Mouse (Mus musculus): ENCODE results near the gene Sergef.
A peak's percentile ranks its signal among the peaks of the same experiment; 100 is the strongest.

Gene Sergef

DNA sequence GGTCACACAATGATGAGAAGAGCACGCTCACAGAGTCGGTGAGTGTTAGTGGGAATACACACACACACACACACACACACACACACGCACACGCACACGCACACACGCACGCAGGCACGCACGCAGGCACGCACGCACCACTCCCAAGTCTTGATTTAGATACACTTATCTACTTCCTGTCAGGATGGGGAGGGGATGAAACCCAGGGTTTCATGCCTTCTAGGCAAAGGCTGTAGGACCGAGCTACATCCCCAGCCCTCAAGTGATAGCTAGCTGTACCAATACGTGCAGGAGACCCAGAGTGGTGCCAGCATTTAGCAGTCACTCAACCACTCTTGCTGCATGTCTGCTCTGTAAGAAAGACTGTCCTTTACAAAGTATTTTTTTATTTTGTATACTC lies 137.0 kb downstream of the Sergef start:
- DNase-seq (ENCODE audit: low read depth, low spot score): no peak

DNA sequence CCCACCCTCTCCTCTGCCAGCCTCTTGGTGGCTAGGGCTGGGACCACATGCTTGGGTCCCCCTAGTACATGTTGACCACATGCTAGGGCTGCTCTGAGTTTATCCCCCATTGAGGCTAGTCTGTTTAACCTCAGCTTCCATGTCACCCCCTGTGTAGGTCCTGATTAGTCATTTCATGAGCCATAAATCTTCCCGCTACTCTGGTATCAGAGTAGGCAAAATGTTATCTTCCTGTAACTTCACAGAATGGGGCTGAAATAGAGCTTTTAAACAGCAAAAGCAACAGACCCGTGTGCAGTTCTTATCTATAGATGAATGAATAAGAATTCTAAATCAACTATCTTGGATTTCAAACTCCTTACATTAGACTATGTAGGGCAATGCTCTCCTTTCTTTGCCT lies 138.1 kb downstream of the Sergef start:
- no peak for DNase-seq (ENCODE audit: low read depth, low spot score)

DNA sequence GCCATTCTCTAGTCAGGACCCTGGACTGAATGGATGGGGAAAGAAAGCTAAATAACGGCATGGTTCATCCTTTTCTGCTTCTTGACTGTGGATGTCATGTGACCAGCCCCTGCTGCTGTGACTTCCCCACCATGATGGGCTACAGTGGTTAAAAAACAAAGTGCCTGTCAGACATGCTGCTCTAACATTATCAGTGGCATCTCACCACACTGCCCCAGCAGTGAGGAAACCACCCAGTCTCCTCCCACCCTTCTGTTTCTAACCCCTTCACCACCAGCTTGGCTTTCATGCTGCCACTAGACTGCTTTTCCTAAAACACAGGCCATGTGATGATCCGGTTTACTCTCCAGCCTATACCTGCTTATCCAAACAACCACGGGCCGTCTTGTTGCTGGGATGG lies 140.0 kb downstream of the Sergef start:
- no peak for DNase-seq (ENCODE audit: low read depth, low spot score)

DNA sequence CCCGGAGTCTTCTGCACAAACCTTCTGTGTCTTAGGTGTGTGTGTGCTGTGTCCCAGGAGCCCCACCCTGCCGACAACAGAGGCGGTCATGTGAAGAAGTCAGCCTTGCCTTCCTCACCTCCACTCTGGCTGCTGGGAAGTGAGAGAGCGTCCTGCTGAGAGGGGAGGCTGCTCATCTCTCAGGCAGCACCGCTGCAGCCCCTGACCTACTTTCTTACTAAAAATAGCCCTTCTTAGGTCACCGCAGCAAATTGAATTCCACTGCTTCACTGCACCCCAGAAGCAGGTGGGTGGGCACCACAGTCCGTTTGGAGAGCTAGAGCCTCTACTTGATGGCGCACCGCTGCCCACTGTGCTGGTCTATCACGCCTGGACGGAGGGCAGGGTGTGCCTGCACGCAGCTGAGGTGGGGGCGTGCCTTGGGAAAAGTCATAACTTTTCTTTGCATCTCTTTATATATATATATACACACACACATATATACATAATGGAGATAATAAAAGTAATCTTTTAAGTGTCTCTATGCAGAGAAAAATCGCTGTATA lies 147.4 kb downstream of the Sergef start:
- peak; percentile 13 for DNase-seq (ENCODE audit: low read depth, low spot score)

DNA sequence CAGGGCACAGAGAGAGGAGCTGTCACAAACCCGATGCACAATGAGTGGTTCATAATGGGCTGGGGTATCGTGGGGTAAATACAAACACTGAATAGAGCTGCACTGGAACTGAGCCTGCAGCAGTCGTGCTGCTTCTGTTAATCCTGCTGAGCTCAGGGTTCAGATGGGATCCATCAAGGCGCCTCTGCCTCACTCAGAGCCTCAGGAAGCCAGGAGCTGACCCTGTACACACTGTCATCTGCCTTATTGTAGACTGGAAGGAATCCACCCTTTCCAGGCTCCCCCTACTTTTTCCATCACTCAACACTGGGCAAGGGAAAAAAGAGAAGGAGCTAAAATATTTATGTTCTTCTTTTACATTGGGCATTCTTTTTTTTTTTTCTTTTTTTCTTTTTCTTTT lies 152.3 kb downstream of the Sergef start:
- no peak for DNase-seq (ENCODE audit: low read depth, low spot score)

DNA sequence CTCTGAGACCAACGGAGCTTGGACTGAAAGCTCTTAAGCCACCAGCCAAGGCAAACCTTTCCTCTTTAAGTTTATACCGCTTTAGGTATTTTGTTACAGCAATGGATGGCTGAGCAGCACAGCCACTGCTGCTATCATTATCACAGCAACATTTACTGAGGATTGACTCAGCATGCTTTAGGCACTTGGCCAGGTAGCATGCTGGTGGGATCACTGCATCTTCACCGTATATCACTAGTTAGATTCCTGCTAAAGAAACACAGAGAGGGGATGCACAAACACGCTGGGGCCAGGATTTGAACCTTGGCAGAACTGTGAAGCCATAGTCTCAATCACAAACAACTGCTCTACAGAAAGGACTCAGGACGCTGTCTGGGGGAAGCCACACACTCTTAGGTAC lies 152.8 kb downstream of the Sergef start:
- no peak for DNase-seq (ENCODE audit: low read depth, low spot score)

DNA sequence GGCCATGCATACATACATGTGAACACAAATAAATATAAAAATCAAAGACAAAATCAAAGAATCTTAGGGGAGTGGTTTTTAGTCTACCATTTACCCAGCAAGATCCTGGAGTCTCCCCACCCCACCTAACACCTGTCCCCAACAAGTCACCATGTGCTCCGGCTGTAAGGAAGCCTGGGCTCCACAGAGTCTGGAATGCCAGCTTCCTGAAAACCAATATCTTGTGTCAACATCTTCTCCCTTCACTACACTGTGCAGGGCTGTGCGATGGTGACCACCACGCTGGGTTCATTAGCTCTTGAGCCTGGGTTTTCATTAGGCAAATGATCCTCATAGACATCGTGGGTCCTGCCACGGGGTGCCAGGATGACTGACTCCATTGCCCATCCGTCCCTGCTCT lies 155.4 kb downstream of the Sergef start:
- DNase-seq (ENCODE audit: low read depth, low spot score): no peak

DNA sequence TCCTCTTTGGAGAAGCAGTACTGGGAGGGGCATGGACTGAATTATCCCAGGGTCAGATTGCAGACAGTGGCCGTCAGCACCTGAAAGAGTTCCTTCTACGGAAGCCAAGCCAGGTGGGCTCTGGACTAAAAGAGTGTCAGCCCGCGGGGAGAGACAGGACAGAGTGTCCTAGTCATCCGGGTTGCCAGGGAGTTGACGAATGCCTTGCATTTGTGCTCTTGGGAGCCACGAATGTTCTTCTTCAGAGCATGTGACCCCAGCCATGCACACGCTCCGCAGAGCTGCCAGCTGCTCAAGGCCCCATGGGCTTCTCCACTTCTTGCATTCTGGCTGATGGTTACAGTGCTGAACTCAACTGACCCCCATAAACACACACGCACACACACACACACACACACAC lies 156.6 kb downstream of the Sergef start:
- DNase-seq (ENCODE audit: low read depth, low spot score): no peak

DNA sequence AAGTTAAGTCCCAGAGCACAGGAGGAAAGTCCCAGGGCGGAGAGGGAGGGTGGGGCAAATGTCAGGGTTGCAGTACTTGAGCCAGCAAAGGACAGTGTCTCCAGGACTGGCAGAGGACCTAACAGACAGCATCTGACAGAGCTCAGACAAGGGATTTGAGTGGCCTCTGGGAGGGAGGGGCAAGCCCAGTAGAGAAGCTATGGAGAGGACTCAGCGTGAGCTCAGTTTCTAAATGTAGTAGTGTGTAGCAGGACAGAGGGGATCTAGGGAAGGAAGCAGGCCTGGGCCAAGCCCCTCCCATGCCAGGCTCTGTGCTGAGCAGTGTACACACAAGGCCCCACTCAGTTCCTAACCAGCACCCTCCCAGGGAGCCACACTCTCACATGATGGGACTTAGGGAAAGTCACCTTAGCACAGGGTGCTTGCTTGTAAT lies 157.5 kb downstream of the Sergef start:
- DNase-seq (ENCODE audit: low read depth, low spot score): no peak

DNA sequence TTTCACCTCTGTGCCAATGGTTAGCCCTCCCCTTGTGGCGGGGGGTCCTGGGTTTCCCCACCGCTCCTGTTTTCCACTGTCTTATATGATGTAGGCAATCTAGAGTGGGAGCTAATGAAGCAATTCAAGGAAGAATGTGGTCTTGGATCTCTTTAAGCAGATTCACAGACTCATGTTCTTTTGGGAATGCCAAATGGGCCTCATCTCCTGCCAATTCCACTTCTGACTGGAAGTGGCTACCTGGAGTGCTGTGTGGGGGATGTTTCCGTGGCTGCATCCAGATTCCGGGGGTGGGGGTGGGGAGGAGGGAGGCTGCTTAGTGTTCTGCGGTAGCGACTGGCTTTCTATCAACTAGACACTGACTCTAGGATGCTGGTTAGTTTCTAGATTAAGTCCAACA lies 159.8 kb downstream of the Sergef start:
- no peak for DNase-seq (ENCODE audit: low read depth, low spot score)

DNA sequence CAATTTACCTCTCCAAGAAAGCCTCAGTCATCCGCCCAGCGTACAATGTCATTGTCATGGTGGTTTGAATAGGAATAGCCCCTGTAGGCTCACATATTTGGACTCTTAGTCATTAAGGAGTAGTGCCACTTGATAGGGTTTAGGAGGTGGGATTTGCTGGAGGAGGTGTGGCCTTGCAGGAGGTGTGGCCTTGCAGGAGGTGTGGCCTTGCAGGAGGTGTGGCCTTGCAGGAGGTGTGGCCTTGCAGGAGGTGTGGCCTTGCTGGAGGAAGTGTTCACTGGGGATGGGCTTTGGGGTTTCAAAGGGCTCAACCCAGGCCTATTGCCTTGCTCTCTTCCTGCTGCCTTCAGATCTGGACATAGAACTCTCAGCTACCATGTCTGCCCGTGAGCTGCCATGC lies 162.2 kb downstream of the Sergef start:
- no peak for DNase-seq (ENCODE audit: low read depth, low spot score)

DNA sequence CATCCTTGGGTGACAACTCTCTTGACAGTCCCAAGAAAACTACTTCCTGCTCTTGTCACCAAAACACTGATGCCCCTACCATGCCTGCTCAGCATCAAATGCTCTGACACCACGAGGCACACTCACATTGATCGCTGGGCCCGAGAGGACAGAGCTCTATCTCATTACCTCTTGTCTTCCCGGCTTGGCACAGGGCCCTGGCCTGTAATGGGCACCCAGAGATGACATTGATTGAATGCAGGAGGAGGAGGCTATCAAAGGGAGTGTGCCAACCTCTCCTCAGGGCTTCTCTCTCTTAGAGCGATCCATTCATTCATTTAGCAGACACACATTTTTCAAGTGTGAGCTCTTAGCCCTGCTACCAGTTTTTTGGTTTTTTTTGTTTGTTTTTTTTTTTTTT lies 164.1 kb downstream of the Sergef start:
- DNase-seq (ENCODE audit: low read depth, low spot score): no peak

DNA sequence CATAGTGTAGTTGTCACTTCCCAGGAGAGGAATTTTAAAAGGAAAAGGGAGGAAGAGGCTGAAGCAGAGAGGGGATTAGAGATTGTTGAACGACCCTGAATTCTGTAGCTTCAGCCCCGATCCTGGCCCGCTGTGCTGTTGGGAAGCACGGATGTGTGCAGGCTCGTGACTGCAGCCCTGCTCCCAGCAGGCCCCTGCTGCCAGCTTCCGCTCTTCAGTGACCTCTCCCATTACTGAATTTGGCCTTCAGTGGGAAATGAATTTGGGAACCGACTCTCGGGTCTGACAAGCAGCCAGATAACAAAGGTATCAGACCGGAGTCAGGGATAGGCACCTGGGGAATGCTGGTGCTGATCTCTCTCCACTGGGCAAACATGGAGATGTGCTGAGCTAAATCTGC lies 166.5 kb downstream of the Sergef start:
- no peak for DNase-seq (ENCODE audit: low read depth, low spot score)

DNA sequence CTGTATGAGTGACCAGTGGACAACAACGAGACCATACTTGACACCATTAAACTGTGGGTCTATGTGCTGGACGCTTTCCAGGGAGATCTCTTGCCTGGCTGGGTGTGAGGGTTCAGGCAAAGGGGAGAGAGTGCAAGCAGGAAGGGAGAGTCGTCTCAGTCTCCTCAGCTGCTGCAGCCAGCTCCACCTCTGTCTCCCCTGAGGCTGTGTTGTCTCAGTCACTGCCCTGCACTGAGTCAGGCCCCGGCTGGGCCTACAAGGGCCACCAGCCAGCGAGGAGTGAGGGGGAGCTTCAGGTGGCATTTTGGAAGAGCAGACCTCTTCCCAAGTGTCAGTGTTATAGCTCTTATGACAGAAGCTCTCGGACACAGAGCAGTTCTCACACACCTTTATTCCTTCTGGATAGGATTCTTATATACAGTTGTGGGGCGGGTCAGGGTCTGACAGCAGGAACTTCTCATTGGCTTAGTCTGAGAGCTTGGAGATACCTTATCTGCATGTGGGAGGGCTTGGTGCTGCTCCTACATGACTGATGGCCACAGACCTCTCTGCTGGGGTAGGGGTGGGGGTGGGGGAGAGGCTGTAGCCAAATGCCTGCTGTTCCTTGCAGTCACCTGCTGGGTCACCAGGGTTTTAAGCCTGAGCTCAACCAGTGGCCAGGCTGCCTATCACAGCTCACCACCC lies 168.4 kb downstream of the Sergef start:
- DNase-seq (ENCODE audit: low read depth, low spot score): no peak

DNA sequence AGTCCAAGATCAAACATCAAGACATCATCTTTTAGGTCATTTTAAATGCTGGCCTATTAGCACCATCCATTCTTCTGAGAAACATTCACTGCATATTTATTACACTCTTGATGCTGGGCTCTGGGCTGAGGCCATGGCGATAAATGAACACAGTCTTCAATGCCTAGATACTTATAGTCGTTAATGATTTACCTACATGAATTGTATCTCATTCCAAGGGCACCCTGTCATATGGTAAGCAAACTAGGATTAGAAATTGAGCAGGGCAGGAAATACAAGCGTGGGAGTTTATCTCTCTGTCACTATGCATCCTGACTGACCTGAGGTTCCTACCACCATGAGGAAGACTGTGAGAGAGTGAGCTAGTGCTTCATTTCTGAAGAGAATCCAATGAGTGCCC lies 170.1 kb downstream of the Sergef start:
- no peak for DNase-seq (ENCODE audit: low read depth, low spot score)

DNA sequence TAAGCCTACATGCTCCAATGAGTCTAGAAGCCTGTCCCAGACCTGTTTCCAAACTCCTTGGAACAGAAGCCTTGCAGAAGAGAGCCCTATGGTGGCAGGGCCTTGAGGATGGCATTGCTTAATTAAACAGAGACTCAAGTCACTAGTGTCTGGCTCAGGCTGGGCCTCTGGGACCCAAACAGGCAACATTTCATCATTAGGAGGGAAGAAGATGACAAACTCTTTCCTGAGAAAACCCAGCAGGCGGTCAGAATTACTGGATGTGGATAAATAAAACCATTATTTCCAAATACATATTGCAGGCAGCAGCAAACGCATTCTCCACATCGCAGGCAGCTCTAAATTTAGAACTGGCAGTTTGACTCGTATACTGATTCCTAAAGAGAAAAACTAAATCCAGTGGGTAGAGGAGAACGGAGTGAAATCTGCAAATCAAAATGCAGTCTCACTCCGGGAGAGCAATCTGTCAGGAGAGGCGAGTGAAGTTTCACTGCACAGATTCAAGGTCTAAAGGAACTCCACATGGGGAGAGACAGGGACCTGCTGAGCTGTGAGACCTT lies 173.1 kb downstream of the Sergef start:
- DNase-seq (ENCODE audit: low read depth, low spot score): no peak

DNA sequence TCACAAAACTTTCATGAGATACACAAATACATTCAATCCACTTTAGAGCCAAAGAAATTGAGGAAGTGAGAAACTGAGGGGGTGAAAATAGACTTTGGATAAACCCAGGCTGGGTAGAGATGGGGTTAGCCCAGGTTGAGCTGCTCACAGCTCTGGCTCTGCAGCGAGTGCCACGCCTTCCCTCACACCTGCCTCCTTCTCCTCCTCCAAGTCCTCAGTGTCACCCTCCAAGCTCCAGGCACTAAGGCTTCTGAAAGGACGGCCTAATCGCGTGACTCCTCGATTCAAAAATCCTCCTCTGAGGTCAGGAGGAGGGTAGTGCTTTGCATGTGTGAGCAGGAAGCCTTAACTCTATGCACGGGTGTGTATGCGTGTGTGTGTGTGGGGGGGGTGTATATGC lies 176.5 kb downstream of the Sergef start:
- no peak for DNase-seq (ENCODE audit: low read depth, low spot score)

DNA sequence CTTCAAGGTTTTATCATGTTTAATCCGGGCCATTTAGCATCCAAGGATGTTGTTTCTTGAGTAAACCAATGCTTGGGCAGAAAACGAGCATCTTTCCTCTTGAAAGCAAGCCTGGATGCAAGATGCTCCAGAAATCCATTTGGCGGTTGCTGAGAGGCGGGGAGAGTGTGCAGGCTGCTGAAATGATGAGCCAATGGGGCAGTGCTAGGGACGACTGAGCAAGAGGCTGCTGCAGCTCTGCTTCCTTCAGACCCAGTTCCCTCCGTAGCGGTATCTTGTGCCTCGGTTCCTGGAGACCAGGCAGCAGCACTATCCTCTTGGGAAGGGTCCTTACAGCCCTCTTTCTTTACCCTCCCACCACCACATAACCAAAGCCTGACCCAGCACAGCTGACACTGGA lies 177.3 kb downstream of the Sergef start:
- no peak for DNase-seq (ENCODE audit: low read depth, low spot score)

DNA sequence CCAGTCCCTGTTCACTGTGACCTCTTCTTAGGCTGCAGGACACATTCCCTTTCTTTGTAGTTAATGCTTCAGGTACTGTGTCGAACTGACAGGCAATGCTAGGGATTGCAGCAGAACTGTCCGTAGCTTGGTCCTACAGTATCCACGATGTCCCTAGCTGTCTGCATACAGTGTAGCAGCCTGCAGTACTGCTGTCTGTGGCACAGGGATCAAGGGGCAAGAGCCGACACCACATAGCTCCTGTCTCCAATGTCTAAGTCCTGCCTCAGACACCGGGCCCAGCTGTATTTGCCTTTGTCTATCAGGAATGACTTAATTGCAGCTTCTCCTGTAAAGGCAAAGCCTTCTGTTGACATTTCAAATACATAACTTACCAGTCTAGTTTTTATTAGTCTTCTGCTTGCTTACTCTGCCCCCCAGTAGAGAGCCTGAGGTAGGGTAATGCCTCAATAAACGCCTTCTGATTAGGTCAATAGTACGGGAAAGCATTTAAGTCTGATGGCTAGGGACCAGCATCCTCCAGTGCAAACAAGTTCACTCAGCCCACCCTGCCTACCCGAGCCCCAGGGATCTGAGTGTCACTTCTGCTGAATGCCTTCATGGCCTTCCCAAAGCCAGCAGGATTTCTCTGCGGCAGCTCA lies 179.9 kb downstream of the Sergef start:
- DNase-seq (ENCODE audit: low read depth, low spot score): no peak

DNA sequence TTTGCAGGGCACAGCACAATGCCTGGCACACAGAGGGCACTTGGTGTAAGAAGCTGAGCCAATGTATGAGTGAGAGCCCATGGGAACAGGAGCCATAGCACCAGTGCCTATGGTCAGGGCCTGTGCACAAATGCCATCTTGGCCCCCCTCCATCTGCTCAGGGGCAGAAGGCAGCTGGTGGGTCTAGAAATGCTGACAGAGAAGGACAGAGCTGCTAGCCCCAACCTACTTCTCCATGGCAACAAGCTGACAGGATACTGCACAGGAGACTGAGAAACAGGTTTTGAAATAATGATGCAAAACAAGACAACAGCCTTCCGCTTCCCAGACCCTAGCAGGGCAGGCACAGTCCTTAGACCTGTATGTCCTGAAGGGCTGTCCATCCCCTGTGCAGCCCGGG lies 180.4 kb downstream of the Sergef start:
- DNase-seq (ENCODE audit: low read depth, low spot score): no peak

DNA sequence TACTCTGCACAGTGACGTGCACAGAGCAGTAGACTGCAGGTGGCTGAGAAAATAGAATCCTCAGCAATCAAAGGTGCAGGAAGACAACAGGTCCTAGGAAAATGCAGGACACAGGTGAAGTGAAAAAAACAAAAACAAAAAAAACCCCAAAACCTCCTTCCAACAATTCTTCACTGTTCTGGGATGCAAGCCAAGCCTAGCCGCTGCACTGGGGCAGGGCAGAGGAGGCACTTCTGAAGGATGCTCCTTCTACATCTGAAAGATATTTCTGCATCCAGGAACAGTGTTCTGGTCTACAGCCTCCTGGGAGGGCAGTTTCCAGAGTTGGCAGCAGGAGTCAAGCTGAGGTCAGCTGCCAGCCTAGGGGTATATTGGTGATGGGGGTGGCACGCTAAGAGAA lies 181.7 kb downstream of the Sergef start:
- no peak for DNase-seq (ENCODE audit: low read depth, low spot score)

DNA sequence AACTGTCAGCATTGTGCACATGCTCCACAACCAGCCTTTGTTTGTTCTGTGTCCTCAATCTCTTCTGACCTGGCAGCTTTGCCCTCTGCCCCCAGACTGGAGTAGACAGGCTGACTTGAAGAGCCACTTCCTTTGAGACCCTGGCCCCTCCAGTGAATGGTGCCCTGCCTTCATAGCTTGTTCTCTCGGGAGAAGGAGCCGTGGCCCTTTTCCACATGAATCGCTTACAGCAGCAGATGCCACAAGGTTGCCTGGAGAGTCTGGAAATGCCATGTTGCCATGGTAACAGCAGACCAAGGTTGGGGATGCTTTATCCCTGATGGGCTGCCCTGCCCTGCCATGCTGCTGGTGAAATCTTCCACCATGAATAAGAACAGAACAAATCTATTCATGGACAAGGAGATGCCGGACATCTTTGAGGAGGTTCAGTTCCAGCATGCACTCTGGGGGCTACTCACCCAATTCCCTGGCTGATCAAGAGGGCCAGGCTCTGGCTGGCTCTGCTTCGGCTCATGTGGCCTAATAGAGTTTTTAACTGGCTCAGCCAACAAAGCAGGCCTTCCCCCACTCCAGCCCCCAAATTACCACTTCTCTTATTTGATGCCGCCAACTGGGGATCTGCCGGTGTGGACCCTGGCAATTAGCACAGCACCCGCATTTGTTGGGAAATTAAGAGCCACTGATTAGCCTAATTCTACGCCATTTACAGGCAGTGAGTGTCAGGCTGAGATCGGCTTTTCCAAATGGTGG lies 185.5 kb downstream of the Sergef start:
- DNase-seq (ENCODE audit: low read depth, low spot score): no peak
